Mouse (Mus musculus): ENCODE measurements around the gene Clcf1. TPM values are rescaled to one million over a fixed set of nuclear protein-coding genes. Genes with fewer than 3 reads are reported as not detected.

Gene Clcf1
- 10 to 100 TPM; 20.4 to 31.3 TPM for polyA plus RNA-seq (2017; shearing (Covaris generic))

DNA sequence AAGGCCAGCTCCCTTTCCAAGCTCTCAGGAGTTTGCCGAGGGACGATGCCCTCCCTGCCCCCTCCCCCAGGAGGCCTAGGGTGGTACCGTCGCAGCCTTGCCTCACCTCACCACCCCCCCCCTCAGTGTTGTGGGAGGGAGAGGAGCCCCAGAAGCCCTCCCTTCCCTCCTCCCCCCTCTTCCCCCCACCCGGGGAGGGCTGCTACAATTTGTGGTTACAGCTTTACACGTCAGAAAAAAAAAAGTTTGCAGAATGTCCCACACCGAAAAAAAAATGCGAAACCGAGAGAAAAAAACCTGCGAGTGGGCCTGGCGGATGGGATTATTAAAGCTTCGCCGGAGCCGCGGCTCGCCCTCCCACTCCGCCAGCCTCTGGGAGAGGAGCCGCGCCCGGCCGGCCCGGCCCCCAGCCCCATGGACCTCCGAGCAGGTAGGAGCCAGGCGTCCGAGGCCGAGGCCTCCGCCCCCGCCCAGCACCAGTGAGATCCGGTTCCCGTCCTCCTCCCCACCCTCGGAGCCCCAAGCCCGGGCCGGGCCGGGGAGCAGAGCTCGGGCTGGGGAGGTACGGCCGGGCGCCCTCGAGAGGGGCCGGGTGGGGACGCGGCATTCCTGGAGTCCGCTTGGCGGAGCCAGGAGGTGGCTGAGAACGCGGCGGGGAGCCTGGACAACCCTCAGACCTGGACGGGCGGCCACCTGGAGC lies at the start of gene Clcf1, which contains the start of gene AC109138.7:
Gene Clcf1 (plus strand): TSS at position 168 of the 700 bp plus-strand sequence.
Gene AC109138.7 (plus strand): TSS at position 287 of the 700 bp plus-strand sequence.

DNA sequence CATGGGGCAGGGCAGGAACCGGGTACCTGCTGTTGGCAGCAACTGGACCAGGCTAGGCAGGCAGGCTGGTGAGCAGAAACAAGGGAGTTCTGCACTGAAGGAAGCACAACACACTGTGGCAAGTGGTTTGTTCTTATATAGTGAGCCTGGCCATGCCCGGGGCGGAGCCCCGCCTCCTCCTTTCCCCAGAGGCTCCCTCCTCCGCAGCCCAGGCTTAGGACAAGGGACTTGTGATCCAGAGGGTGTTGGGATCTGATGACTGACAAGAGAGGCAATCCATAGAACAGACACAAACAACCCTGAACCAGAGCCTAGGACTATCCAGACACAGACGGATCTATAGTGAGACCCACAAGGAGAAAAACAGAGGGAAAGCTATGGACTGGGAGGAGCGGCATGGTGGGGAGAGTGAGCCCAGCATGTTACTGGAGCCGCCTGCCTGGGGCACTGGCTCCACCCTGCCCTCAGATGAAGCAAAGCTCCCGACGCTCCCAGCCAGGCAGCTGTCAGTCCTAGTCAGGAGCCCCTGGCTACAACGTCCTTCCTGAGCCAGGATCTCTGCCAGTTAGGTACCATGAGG lies 38.6 kb upstream of the Clcf1 start, which contains the start of gene Carns1:
Gene Carns1 (minus strand): TSS at position 112 of the 580 bp plus-strand sequence.

DNA sequence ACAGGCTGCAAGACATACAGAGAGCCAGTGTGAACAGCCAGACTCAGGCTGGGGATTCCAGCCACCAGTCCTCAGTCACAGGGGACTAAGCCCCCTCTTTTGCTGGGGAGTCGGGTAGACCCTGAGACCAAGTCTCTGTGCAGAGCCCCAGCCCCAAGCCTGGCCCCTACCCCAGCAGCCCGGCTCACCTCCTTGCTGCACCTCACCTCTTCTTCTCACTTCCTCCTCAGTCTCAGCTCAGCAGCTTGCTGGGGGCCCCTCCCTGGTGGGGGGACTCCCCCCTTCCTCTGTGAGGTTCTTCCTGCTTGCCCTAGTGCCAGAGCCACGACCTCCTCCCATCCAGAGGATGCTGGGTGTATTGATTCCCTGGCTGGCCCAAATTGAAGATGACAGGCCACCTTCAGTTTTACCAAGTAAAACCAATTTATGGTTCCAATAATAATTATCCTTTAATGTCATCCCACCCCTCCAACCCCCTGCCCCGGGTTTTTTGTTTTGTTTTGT lies 23.2 kb upstream of the Clcf1 start, which contains the start of gene Tbc1d10c:
Gene Tbc1d10c (minus strand): TSS at position 454 of the 504 bp plus-strand sequence.

DNA sequence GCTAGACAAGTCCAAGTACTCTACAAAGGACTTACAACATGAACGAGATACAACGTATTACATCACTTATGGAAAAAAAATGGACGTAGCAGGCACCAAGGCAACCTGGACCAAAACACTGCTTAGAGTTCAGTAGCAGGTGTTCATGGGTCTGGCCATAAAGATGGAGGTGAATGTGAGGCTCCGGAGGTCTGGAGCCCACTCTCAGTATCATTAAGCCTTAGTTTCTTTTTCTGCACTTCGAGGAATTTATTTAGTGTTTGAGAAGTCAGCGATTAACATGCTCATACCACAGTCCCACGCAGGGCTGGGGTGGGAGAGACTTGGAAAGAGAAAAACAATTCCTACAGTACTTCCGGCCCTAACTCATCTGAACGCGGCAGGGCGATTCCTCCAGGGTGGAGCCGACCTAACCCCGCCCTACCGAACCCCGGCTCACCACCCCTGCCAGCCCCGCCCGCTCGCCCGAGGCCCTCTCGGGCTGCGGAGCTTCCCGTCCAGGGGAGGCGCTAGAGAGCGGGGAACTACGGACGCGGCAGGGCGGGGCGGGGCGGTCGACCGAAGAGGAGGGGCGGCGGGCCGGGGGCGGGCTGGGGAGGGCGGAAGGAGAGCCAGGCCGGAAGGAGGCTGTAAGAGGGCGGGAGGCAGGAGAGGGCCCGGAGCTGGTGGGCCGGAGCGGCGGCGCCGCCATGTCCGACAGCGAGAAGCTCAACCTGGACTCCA lies 22.3 kb upstream of the Clcf1 start, which contains the start of gene Ppp1ca:
Gene Ppp1ca (plus strand): TSS at position 538 of the 723 bp plus-strand sequence.

DNA sequence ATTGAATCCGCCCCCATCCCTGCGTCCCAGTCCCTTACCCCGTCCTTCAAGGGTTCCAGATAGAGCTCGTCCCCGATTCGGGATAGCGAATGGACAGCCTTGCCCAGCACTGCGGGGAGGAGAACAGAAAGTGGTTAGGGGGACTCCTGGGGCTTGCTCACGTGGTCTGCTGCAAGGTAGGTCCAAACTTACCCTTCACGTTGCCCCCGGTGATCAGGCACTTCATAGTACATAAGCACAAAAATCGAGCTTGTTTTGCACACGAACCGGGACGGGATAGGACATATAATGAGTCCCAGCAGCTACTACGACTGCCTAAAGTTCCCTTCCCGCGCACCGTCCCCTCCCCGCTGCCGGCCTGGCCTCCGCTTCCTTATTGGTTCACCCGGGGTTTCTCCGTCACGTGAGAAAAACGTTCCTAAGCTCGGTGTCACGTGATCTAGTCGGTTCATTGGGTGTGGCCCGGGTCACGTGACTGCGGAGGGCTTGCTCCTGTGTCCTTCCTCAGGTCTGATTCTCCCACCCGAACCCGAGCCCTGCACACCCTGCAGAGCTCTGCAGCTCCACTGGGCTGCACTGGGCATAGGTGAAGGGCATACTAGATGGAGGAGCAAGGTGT lies 12.6 kb upstream of the Clcf1 start, which contains the start of gene Rad9a:
Gene Rad9a (minus strand): TSS at position 372 of the 619 bp plus-strand sequence.

DNA sequence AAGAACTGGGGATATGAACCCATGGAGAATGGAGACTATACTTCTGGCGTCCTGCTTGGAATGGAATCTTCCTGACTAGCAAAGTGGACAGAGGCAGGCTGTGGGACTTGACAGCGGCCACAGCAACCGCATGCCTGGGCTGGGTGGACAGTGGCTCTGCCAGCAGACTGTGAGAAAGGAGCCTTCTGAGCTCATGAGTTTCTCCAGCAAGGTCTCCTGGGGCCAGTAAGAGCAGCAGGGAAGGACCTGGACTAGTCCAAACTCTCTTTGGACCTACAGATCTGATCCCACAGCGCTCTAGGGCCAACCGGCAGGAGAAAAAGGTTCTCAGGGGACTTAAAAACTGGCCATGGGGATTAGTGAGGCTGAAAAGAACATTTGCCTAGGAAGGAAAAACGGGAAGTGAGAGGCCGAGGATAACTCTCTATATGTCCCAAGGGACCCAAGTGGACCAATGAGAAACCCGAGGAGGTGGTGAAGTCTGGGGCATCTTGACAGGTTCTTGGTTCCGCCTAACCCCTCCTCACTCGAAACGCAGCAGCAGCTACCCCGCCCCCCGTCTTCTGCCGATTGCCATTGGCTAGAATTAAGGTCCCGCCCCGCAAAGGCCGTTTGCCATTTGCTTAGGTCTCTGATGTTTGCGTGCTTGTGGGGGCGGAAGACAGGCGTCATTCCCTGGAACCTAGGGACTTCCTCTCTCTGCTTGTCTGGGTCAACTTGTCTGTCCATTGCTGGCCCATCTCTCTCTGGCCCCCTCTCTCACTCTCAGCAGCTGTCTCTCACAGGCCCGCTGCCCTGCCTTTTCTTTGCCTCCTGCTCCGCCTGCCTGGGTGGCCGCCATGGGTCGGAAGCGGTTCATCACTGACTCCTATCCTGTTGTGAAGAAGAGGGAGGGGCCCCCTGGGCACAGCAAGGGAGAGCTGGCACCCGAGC lies 17.5 kb downstream of the Clcf1 start, which contains the start of gene Pold4:
Gene Pold4 (plus strand): TSS at position 647 of the 933 bp plus-strand sequence.

DNA sequence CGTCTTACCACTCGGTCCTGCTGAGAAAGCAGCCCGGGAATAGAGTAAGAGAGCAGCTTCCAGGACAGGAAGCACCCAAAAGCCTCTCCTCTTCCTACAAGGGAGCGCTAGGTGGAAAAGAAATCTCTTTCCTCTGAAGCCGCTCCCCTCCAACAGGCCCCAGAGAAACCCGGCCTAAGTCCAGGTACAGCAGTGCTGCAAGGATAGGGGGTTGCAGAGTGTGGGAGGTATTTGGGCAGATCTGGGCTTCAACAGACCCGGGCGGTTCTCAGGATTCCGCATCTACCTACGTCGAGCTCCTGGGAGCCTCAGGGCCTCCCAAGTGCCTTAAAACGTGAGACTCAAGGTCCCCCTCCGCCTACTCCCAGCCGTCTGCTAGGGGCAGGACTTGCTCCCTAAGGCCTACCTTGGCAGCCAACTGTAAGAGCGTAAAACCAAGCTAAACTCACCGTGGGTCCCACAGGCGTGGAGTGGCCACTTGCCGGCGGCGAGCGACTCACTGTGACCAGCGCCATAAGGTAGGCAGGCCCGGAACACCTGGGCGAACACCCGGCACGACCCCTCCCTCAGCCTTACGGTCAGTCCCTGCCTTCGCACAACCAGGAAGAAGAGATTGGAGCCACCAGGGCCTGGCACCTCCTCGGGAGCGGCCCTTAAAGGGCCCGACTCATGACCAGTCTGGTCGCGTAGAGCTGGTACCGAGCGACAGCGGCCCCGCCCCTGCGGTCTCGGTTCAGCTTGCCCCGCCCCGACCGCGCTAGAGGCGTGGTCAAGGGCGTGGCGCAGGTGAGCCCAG lies 54.7 kb downstream of the Clcf1 start, which contains the start of gene Ssh3:
Gene Ssh3 (minus strand): TSS at position 615 of the 796 bp plus-strand sequence.

Other genes starting within 250 kb of the Clcf1 start
- gene Aldh3b2, start 241.9 kb upstream of the Clcf1 start, polyA plus RNA-seq (2017; shearing (Covaris generic)), result not detected
- gene Acy3, start 227.7 kb upstream of the Clcf1 start, polyA plus RNA-seq (2017; shearing (Covaris generic)), result under 1 TPM in 1 of 2 experiments, not detected in 1; 0.66 TPM
- gene Tbx10, start 221.5 kb upstream of the Clcf1 start, polyA plus RNA-seq (2017; shearing (Covaris generic)), result under 1 TPM in 1 of 2 experiments, not detected in 1; 0.12 TPM
- gene Nudt8, start 213.7 kb upstream of the Clcf1 start, polyA plus RNA-seq (2017; shearing (Covaris generic)), result 10 to 100 TPM; 11.5 to 24.3 TPM
- 1 to 10 TPM in 1 of 2 experiments, under 1 TPM in 1; 0.42 to 2.4 TPM for gene Gm49405, start 213.6 kb upstream of the Clcf1 start, polyA plus RNA-seq (2017; shearing (Covaris generic))
- gene Doc2g, start 210.9 kb upstream of the Clcf1 start, polyA plus RNA-seq (2017; shearing (Covaris generic)), result 1 to 10 TPM in 1 of 2 experiments, under 1 TPM in 1; 0.52 to 4.1 TPM
- gene Ndufv1, start 201.4 kb upstream of the Clcf1 start, polyA plus RNA-seq (2017; shearing (Covaris generic)), result 100 to 1,000 TPM; 134 to 170 TPM
- 100 to 1,000 TPM; 602 to 648 TPM for gene Gstp1, start 176.3 kb upstream of the Clcf1 start, polyA plus RNA-seq (2017; shearing (Covaris generic))
- gene Gstp2, start 168.2 kb upstream of the Clcf1 start, polyA plus RNA-seq (2017; shearing (Covaris generic)), result 10 to 100 TPM in 1 of 2 experiments, 1 to 10 TPM in 1; 2.0 to 12.8 TPM
- gene Gstp3, start 154.7 kb upstream of the Clcf1 start, polyA plus RNA-seq (2017; shearing (Covaris generic)), result 100 to 1,000 TPM; 132 to 137 TPM
- gene Cabp2, start 132.7 kb upstream of the Clcf1 start, polyA plus RNA-seq (2017; shearing (Covaris generic)), result not detected
- 100 to 1,000 TPM; 721 to 747 TPM for gene Cdk2ap2, start 117.1 kb upstream of the Clcf1 start, polyA plus RNA-seq (2017; shearing (Covaris generic))
- 100 to 1,000 TPM; 256 to 279 TPM for gene Pitpnm1, start 114.2 kb upstream of the Clcf1 start, polyA plus RNA-seq (2017; shearing (Covaris generic))
- 100 to 1,000 TPM; 195 to 206 TPM for gene Aip, start 88.4 kb upstream of the Clcf1 start, polyA plus RNA-seq (2017; shearing (Covaris generic))
- not detected for gene Gpr152, start 74.5 kb upstream of the Clcf1 start, polyA plus RNA-seq (2017; shearing (Covaris generic))
- gene Cabp4, start 70.2 kb upstream of the Clcf1 start, polyA plus RNA-seq (2017; shearing (Covaris generic)), result under 1 TPM; 0.16 to 0.52 TPM
- gene Coro1b, start 65.6 kb upstream of the Clcf1 start, polyA plus RNA-seq (2017; shearing (Covaris generic)), result 100 to 1,000 TPM; 293 to 521 TPM
- gene Ptprcap, start 60.6 kb upstream of the Clcf1 start, polyA plus RNA-seq (2017; shearing (Covaris generic)), result 1,000 to 10,000 TPM; 1,707 to 1,870 TPM
- 10 to 100 TPM; 43.4 to 45.2 TPM for gene Rps6kb2, start 50.9 kb upstream of the Clcf1 start, polyA plus RNA-seq (2017; shearing (Covaris generic))
- 10 to 100 TPM; 11.8 to 20.0 TPM for gene Carns1, start 38.8 kb upstream of the Clcf1 start, polyA plus RNA-seq (2017; shearing (Covaris generic))
- gene Tbc1d10c, start 23.0 kb upstream of the Clcf1 start, polyA plus RNA-seq (2017; shearing (Covaris generic)), result 100 to 1,000 TPM; 624 to 764 TPM
- 1,000 to 10,000 TPM; 1,254 to 1,335 TPM for gene Ppp1ca, start 22.2 kb upstream of the Clcf1 start, polyA plus RNA-seq (2017; shearing (Covaris generic))
- gene Rad9a, start 12.6 kb upstream of the Clcf1 start, polyA plus RNA-seq (2017; shearing (Covaris generic)), result 10 to 100 TPM; 43.8 to 69.5 TPM
- gene AC109138.7, start 119 bp downstream of the Clcf1 start, polyA plus RNA-seq (2017; shearing (Covaris generic)), result not detected
- gene Pold4, start 17.7 kb downstream of the Clcf1 start, polyA plus RNA-seq (2017; shearing (Covaris generic)), result 100 to 1,000 TPM; 124 to 142 TPM
- 1 to 10 TPM in 1 of 2 experiments, under 1 TPM in 1; 0.61 to 1.4 TPM for gene Ssh3, start 54.9 kb downstream of the Clcf1 start, polyA plus RNA-seq (2017; shearing (Covaris generic))
- 1 to 10 TPM; 3.2 to 8.3 TPM for gene Ankrd13d, start 68.9 kb downstream of the Clcf1 start, polyA plus RNA-seq (2017; shearing (Covaris generic))
- 100 to 1,000 TPM; 351 to 389 TPM for gene Grk2, start 92.0 kb downstream of the Clcf1 start, polyA plus RNA-seq (2017; shearing (Covaris generic))
- 10 to 100 TPM; 51.4 to 63.5 TPM for gene Kdm2a, start 184.0 kb downstream of the Clcf1 start, polyA plus RNA-seq (2017; shearing (Covaris generic))
- gene Rhod, start 225.2 kb downstream of the Clcf1 start, polyA plus RNA-seq (2017; shearing (Covaris generic)), result 10 to 100 TPM in 1 of 2 experiments, not detected in 1; 11.2 TPM

All from activated CD4-positive, CD25-positive, alpha-beta regulatory T cell (primary cell).